28 mouse cellular contexts compared by ENCODE assay signal in genomic region chr2:56912531-56912930, GRCm38 (mm10).
"Had no signal": no experiment of that assay in that cellular context is flagged by ENCODE, and none has a peak within 500 bp of the region (broad histone marks: within the 10 kb centered on the region; RNA-seq: fewer than 3 reads in every experiment).

No protein-coding gene starts in this region.

- DNase-seq: left cerebral cortex, postnatal 4 days; liver; liver, embryonic 13.5 days; liver, postnatal 0 days; lung, adult 18-20 months; lung, adult 2 months; lung, embryonic 14.5 days; lung, postnatal 10 days; lung, postnatal 14 days; lung, postnatal 36 days; lung, postnatal 4 days; midbrain, embryonic 14.5 days had no signal

- H3K9me3 ChIP-seq: limb, embryonic 10.5 days; limb, embryonic 12.5 days; limb, embryonic 13.5 days; limb, embryonic 15.5 days; liver, embryonic 12.5 days; liver, embryonic 13.5 days; liver, embryonic 15.5 days; lung, embryonic 15.5 days; megakaryocyte, embryonic 14.5 days; midbrain, embryonic 10.5 days; midbrain, embryonic 12.5 days; midbrain, embryonic 13.5 days; midbrain, embryonic 15.5 days; neural tube, embryonic 12.5 days had no signal

- H3K4me3 ChIP-seq: limb, embryonic 10.5 days; limb, embryonic 12.5 days; limb, embryonic 13.5 days; limb, embryonic 15.5 days; liver, embryonic 12.5 days; liver, embryonic 13.5 days; liver, embryonic 15.5 days; lung, embryonic 15.5 days; megakaryocyte, embryonic 14.5 days; midbrain, embryonic 10.5 days; midbrain, embryonic 12.5 days; midbrain, embryonic 13.5 days; midbrain, embryonic 15.5 days; myocyte; neural tube, embryonic 12.5 days had no signal

- H3K27me3 ChIP-seq: limb, embryonic 12.5 days; limb, embryonic 13.5 days; limb, embryonic 15.5 days; liver, embryonic 12.5 days; liver, embryonic 13.5 days; liver, embryonic 15.5 days; lung, embryonic 15.5 days; megakaryocyte, embryonic 14.5 days; midbrain, embryonic 12.5 days; midbrain, embryonic 13.5 days; midbrain, embryonic 15.5 days; neural tube, embryonic 12.5 days had no signal

- H3K36me3 ChIP-seq: limb, embryonic 10.5 days; limb, embryonic 12.5 days; limb, embryonic 13.5 days; limb, embryonic 15.5 days; liver, embryonic 12.5 days; liver, embryonic 13.5 days; liver, embryonic 15.5 days; lung, embryonic 15.5 days; midbrain, embryonic 10.5 days; midbrain, embryonic 12.5 days; midbrain, embryonic 13.5 days; midbrain, embryonic 15.5 days; neural tube, embryonic 12.5 days had no signal

- ATAC-seq: liver, embryonic 12.5 days; liver, postnatal 0 days; lung, postnatal 0 days; midbrain, embryonic 13.5 days; midbrain, embryonic 15.5 days; midbrain, embryonic 16.5 days had no signal

- H3K4me1 ChIP-seq: limb, embryonic 10.5 days; limb, embryonic 12.5 days; limb, embryonic 13.5 days; limb, embryonic 15.5 days; liver, embryonic 12.5 days; liver, embryonic 13.5 days; liver, embryonic 15.5 days; lung, embryonic 15.5 days; megakaryocyte, embryonic 14.5 days; midbrain, embryonic 10.5 days; midbrain, embryonic 12.5 days; midbrain, embryonic 13.5 days; midbrain, embryonic 15.5 days; neural tube, embryonic 12.5 days had no signal
